Mouse (Mus musculus) cortical plate, adult 2 months (tissue): ENCODE results near the gene H2-DMa.

Experiments used
- CTCF ChIP-seq: fragments of 200-500 bp; IDR thresholded peaks from 2 replicates; pipeline ENCODE4 v1.5.1; 2011; ENCODE audit warnings: mild to moderate bottlenecking, control low read depth, low read length; ENCODE audit not compliant: insufficient read depth; ENCODE audit errors: extremely low read depth
- POLR2A ChIP-seq: fragments of 200-500 bp; IDR thresholded peaks from 2 replicates; pipeline ENCODE4 v1.6.1; 2011; ENCODE audit warnings: mild to moderate bottlenecking, low read length, control low read depth; ENCODE audit not compliant: insufficient read depth; ENCODE audit errors: extremely low read depth

DNA sequence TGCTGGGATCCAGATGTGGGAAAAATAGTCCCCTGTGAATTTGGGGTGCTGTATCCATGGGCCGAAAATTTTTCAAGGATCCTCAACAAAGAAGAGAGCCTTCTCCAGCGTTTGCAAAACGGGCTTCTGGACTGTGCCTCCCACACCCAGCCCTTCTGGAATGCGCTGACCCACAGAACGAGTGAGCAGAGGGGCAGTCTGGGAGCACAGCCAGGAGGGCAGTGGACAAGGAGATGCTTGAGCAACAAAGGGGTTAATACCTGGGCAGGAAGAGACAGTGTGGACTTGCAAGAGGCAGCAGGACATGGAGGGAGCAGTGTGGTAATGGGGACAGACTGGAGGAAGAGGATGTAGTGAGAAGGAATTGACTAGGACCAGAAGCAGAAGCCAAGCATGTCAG is 36.2 kb downstream of the H2-DMa start:
- no peak for TF ChIP-seq CTCF
- no peak for TF ChIP-seq POLR2A
